In genomic region chr14:113669386-113669785, GRCm38 (mm10) we compare ENCODE assay signal across 17 mouse cellular contexts.
"Had no signal": no experiment of that assay in that cellular context is flagged by ENCODE, and none has a peak within 500 bp of the region (broad histone marks: within the 10 kb centered on the region; RNA-seq: fewer than 3 reads in every experiment).

No protein-coding gene starts in this region.

- DNase-seq: liver, postnatal 0 days; lung, adult 2 months; lung, postnatal 14 days; lung, postnatal 36 days; midbrain, embryonic 14.5 days; right cerebral cortex, postnatal 25 days; right cerebral cortex, postnatal 4 days; spleen, adult 18-20 months; thymus, adult 18-20 months; thymus, postnatal 14 days; thymus, postnatal 36 days had no signal

- H3K4me2 ChIP-seq: lung, embryonic 15.5 days; midbrain, embryonic 12.5 days; neural tube, embryonic 12.5 days had no signal

- H3K4me1 ChIP-seq: lung, embryonic 15.5 days; megakaryocyte, embryonic 14.5 days; midbrain, embryonic 12.5 days; neural tube, embryonic 12.5 days had no signal

- H3K9me3 ChIP-seq: lung, embryonic 15.5 days; megakaryocyte, embryonic 14.5 days; midbrain, embryonic 12.5 days; neural tube, embryonic 12.5 days had no signal

- H3K9ac ChIP-seq: liver, postnatal 0 days; lung, embryonic 15.5 days; midbrain, embryonic 12.5 days; neural tube, embryonic 12.5 days had no signal

- H3K27ac ChIP-seq: lung, embryonic 15.5 days; macrophage; midbrain, embryonic 12.5 days; neural tube, embryonic 12.5 days had no signal

- H3K27me3 ChIP-seq: lung, embryonic 15.5 days; megakaryocyte, embryonic 14.5 days; midbrain, embryonic 12.5 days; neural tube, embryonic 12.5 days had no signal

- H3K36me3 ChIP-seq: lung, embryonic 15.5 days; midbrain, embryonic 12.5 days; neural tube, embryonic 12.5 days had no signal

- H3K4me3 ChIP-seq: lung, embryonic 15.5 days; megakaryocyte, embryonic 14.5 days; midbrain, embryonic 12.5 days; neural tube, embryonic 12.5 days had no signal

- ATAC-seq: liver, postnatal 0 days; lung, postnatal 0 days had no signal
